Mouse (Mus musculus) gastrocnemius, postnatal 25 days (tissue): ENCODE results near the gene S100a9. TPM values are rescaled to one million over a fixed set of nuclear protein-coding genes. Genes with fewer than 3 reads are reported as not detected.

ENCODE experiments used
- total RNA-seq, 2 experiments: library from RNA; stranded (reverse); gene quantifications; 1 replicate in 1 of 2; 2 replicates in 1 of 2; pipeline ENCODE4 v1.2.3; 2021

The S100a9 gene
- total RNA-seq, 2 experiments from 2014 or later: 0.59 TPM; not detected in 1

Other genes with a start within 250 kb of the S100a9 start
- 10 to 100 TPM in 1 of 2 experiments, 1 to 10 TPM in 1; 7.7 to 10.8 TPM for gene Npr1, start 229.9 kb downstream of the S100a9 start, total RNA-seq
- 10 to 100 TPM; 23.4 to 25.6 TPM for gene Ilf2, start 219.6 kb downstream of the S100a9 start, total RNA-seq
- 10 to 100 TPM; 57.4 to 60.0 TPM for gene Snapin, start 204.7 kb downstream of the S100a9 start, total RNA-seq
- 10 to 100 TPM; 86.0 to 86.1 TPM for gene Chtop, start 186.2 kb downstream of the S100a9 start, total RNA-seq
- gene S100a1, start 181.3 kb downstream of the S100a9 start, total RNA-seq: 100 to 1,000 TPM; 112 to 150 TPM
- 10 to 100 TPM in 1 of 2 experiments, 1 to 10 TPM in 1; 9.5 to 16.8 TPM for gene S100a13, start 181.3 kb downstream of the S100a9 start, total RNA-seq
- gene S100a14, start 168.9 kb downstream of the S100a9 start, total RNA-seq: under 1 TPM; 0.29 to 0.67 TPM
- gene S100a16, start 158.5 kb downstream of the S100a9 start, total RNA-seq: 10 to 100 TPM; 62.7 to 69.8 TPM
- not detected for gene S100a3, start 135.1 kb downstream of the S100a9 start, total RNA-seq
- not detected for gene S100a2, start 105.5 kb downstream of the S100a9 start, total RNA-seq
- not detected for gene Gm42674, start 93.8 kb downstream of the S100a9 start, total RNA-seq
- 10 to 100 TPM; 11.3 to 23.2 TPM for gene S100a4, start 92.0 kb downstream of the S100a9 start, total RNA-seq
- not detected for gene S100a5, start 87.2 kb downstream of the S100a9 start, total RNA-seq
- 100 to 1,000 TPM in 1 of 2 experiments, 10 to 100 TPM in 1; 65.8 to 112 TPM for gene S100a6, start 82.8 kb downstream of the S100a9 start, total RNA-seq
- under 1 TPM; 0.20 to 0.43 TPM for gene S100a7a, start 41.7 kb downstream of the S100a9 start, total RNA-seq
- gene S100a8, start 26.7 kb downstream of the S100a9 start, total RNA-seq: not detected
- gene Pglyrp4, start 31.2 kb upstream of the S100a9 start, total RNA-seq: not detected
- gene Gm5849, start 82.2 kb upstream of the S100a9 start, total RNA-seq: not detected